ENCODE assay signal across 8 mouse cellular contexts in the genomic region with DNA sequence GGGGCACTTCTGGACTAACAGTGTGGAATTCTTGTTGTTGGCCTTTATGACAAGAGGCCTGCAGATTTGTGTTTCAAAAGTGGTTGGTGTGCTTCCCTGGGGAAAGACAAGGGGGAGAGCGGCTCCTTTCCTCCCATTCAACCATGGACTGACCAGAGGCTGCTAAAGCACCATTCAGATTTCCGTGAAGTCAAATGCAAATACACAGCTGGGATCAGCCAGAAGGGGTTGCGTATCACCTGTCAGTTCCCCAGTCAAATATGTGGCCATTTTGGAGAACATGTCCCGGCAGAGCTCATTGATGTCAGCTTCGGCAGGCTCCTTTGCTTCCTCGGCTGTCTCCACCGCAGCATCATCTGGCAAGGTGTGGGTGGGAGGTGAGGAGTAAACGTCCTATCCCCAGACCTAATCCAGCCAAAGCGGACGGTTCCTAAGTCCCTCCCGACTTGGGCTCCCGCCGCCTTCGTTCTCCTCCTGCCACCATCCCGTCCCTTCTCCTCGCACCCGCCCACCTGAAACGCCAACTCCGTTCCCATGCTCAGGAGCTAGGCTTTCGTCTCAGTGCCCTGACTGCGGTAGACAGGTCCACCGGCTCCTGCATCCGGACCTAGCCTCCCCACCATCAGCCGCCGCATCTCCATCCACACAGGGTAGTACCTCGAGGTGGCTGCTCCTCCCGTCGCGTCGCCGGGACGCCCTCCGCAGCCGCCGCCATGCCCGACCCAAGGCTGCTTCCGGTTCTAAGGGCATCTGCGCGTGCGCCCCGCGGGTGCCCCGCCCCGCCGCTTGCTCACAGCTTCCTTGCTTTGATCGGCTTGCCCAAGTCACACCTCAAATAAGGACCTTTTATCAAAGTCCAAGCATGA. TPM values are rescaled to one million over a fixed set of nuclear protein-coding genes. Genes with fewer than 3 reads are reported as not detected.
DNase-seq lines count a peak whose midpoint lies in the region; ATAC-seq and TF ChIP-seq lines count a peak whose summit lies in the region.

A gene (minus strand): TSS at position 745 of the 866 bp plus-strand sequence.

- WGBS in forebrain, embryonic 10.5 days, result 4% methylated on average over 46 of the region's 46 CpGs
- 3% methylated on average over 46 of the region's 46 CpGs for WGBS in heart, embryonic 15.5 days
- WGBS in liver, embryonic 14.5 days (ENCODE audit: insufficient replicate concordance), result 5% methylated on average over 46 of the region's 46 CpGs
- 4% methylated on average over 46 of the region's 46 CpGs for WGBS in neural tube, embryonic 11.5 days
- WGBS in stomach, postnatal 0 days, result 3% methylated on average over 46 of the region's 46 CpGs

- peak within 1 kb of the TSS; percentile 70 for H3K9ac ChIP-seq in heart, embryonic 15.5 days
- peak within 1 kb of the TSS; percentile 79 for H3K9ac ChIP-seq in liver, embryonic 14.5 days (replicated peaks)
- H3K9ac ChIP-seq in neural tube, embryonic 11.5 days (ENCODE audit: low read length), result peak within 1 kb of the TSS; percentile 76
- peak within 1 kb of the TSS; percentile 74 for H3K9ac ChIP-seq in stomach, postnatal 0 days (ENCODE audit: low read length)

- peak; percentile 71 for DNase-seq in c-Kit-negative CD71-positive TER-119-positive erythroid progenitor cells, embryonic 14.5 days (ENCODE audit: low read depth, low spot score)
- DNase-seq in forebrain, embryonic 10.5 days (ENCODE audit: extremely low spot score, low spot score), result peak; percentile 82
- DNase-seq in kidney, postnatal 25 days, result peak; percentile 92 to 94
- peak; percentile 64 to 71 (median 66) for DNase-seq in liver, embryonic 14.5 days (ENCODE audit: low read depth in 3 of 3, low spot score in 3 of 3)
- DNase-seq in neural tube, embryonic 11.5 days (ENCODE audit: low spot score), result peak; percentile 89
- DNase-seq in stomach, postnatal 0 days (ENCODE audit: low spot score), result peak; percentile 93

- H3K27me3 ChIP-seq in forebrain, embryonic 10.5 days (ENCODE audit: poor library complexity, severe bottlenecking), result peaks cover 8% of the 10 kb centered on the region
- peaks cover 13% of the 10 kb centered on the region for H3K27me3 ChIP-seq in heart, embryonic 15.5 days
- no peaks in the 10 kb centered on the region for H3K27me3 ChIP-seq in liver, embryonic 14.5 days (ENCODE audit: control insufficient read depth, insufficient read depth, low read length)
- no peaks in the 10 kb centered on the region for H3K27me3 ChIP-seq in neural tube, embryonic 11.5 days (ENCODE audit: control insufficient read depth, insufficient read depth, low read length)
- no peaks in the 10 kb centered on the region for H3K27me3 ChIP-seq in stomach, postnatal 0 days (ENCODE audit: control insufficient read depth, insufficient read depth, low read length)

- no peak for TF ChIP-seq CTCF in liver, embryonic 14.5 days (IDR thresholded peaks at IDR 0.05; ENCODE audit: low read depth)
- no peak for TF ChIP-seq CTCF in stomach, postnatal 0 days (IDR thresholded peaks at IDR 0.05; ENCODE audit: low read depth)

- ATAC-seq in CD4-positive, CD25-positive, alpha-beta regulatory T cell, adult 4 months, result peak; percentile 93
- ATAC-seq in heart, embryonic 15.5 days (replicated peaks; ENCODE audit: insufficient number of reproducible peaks, insufficient read depth, low FRiP score, low read depth), result peak; percentile 81
- ATAC-seq in liver, embryonic 14.5 days (ENCODE audit: insufficient read depth), result peak; percentile 90
- peak; percentile 60; the same call in 1 of the 2 replicates for ATAC-seq in neural tube, embryonic 11.5 days (ENCODE audit: insufficient read depth, low FRiP score, low TSS enrichment)
- peak; percentile 92 for ATAC-seq in stomach, postnatal 0 days (ENCODE audit: low FRiP score, low TSS enrichment)

- H3K36me3 ChIP-seq in forebrain, embryonic 10.5 days (replicated peaks), result peaks cover 39% of the 10 kb centered on the region
- H3K36me3 ChIP-seq in heart, embryonic 15.5 days, result peaks cover 20% of the 10 kb centered on the region
- H3K36me3 ChIP-seq in liver, embryonic 14.5 days (replicated peaks; ENCODE audit: control insufficient read depth, insufficient read depth, low read depth), result peaks cover 12% of the 10 kb centered on the region
- peaks cover 2% of the 10 kb centered on the region; the same call in 1 of the 2 replicates for H3K36me3 ChIP-seq in neural tube, embryonic 11.5 days (ENCODE audit: control insufficient read depth, insufficient read depth, low read length)
- H3K36me3 ChIP-seq in stomach, postnatal 0 days (ENCODE audit: control insufficient read depth, insufficient read depth, low read length), result peaks cover 7% of the 10 kb centered on the region; the same call in 1 of the 2 replicates

- peak within 1 kb of the TSS; percentile 89 for H3K27ac ChIP-seq in forebrain, embryonic 10.5 days
- H3K27ac ChIP-seq in heart, embryonic 15.5 days, result 0 out of 2 replicates have a peak within 1 kb of the TSS, but pooled peaks have one; percentile 31
- H3K27ac ChIP-seq in liver, embryonic 14.5 days, result no peak within 1 kb of the TSS
- H3K27ac ChIP-seq in neural tube, embryonic 11.5 days (ENCODE audit: low read depth, low read length), result no peak within 1 kb of the TSS
- 0 out of 2 replicates have a peak within 1 kb of the TSS, but pooled peaks have one; percentile 35 for H3K27ac ChIP-seq in stomach, postnatal 0 days (replicated peaks)

- TF ChIP-seq EP300 in liver, embryonic 14.5 days (IDR thresholded peaks at IDR 0.05; ENCODE audit: low read depth), result no peak
- TF ChIP-seq EP300 in stomach, postnatal 0 days (optimal IDR thresholded peaks at IDR 0.05), result no peak

- H3K4me1 ChIP-seq in forebrain, embryonic 10.5 days, result peaks cover 19% of the 10 kb centered on the region
- peaks cover 6% of the 10 kb centered on the region for H3K4me1 ChIP-seq in heart, embryonic 15.5 days (replicated peaks)
- peaks cover 8 to 11% of the 10 kb centered on the region in 2 experiments; a peak in 3 of 4 replicates for H3K4me1 ChIP-seq in liver, embryonic 14.5 days (replicated peaks; ENCODE audit: control insufficient read depth in 2 of 2, insufficient read depth in 2 of 2, low read length in 1 of 2)
- H3K4me1 ChIP-seq in neural tube, embryonic 11.5 days (ENCODE audit: control insufficient read depth, insufficient read depth, low read length), result peaks cover 5% of the 10 kb centered on the region; the same call in 1 of the 2 replicates
- peaks cover 4% of the 10 kb centered on the region; the same call in 1 of the 2 replicates for H3K4me1 ChIP-seq in stomach, postnatal 0 days (replicated peaks; ENCODE audit: control insufficient read depth, insufficient read depth)

- H3K4me3 ChIP-seq in forebrain, embryonic 10.5 days, result peak within 1 kb of the TSS; percentile 84
- H3K4me3 ChIP-seq in heart, embryonic 15.5 days, result peak within 1 kb of the TSS; percentile 83
- H3K4me3 ChIP-seq in liver, embryonic 14.5 days (ENCODE audit: insufficient read depth in 1 of 2, low read depth in 2 of 2, low read length in 2 of 2), result peak within 1 kb of the TSS; percentile 64 to 80
- H3K4me3 ChIP-seq in neural tube, embryonic 11.5 days (ENCODE audit: low read depth, low read length), result peak within 1 kb of the TSS; percentile 74
- peak within 1 kb of the TSS; percentile 64 for H3K4me3 ChIP-seq in stomach, postnatal 0 days (ENCODE audit: low read depth, low read length)

- H3K9me3 ChIP-seq in forebrain, embryonic 10.5 days, result no peaks in the 10 kb centered on the region
- H3K9me3 ChIP-seq in heart, embryonic 15.5 days (replicated peaks), result no peaks in the 10 kb centered on the region
- no peaks in the 10 kb centered on the region for H3K9me3 ChIP-seq in liver, embryonic 14.5 days (ENCODE audit: control insufficient read depth, low read length)
- H3K9me3 ChIP-seq in neural tube, embryonic 11.5 days (ENCODE audit: control insufficient read depth, low read length), result no peaks in the 10 kb centered on the region
- H3K9me3 ChIP-seq in stomach, postnatal 0 days (ENCODE audit: control insufficient read depth, low read length), result no peaks in the 10 kb centered on the region

- H3K4me2 ChIP-seq in heart, embryonic 15.5 days, result peak within 1 kb of the TSS; percentile 88
- peak within 1 kb of the TSS; percentile 91 for H3K4me2 ChIP-seq in liver, embryonic 14.5 days (ENCODE audit: low read depth)
- H3K4me2 ChIP-seq in neural tube, embryonic 11.5 days (ENCODE audit: low read depth), result peak within 1 kb of the TSS; percentile 72
- peak within 1 kb of the TSS; percentile 85 for H3K4me2 ChIP-seq in stomach, postnatal 0 days (replicated peaks; ENCODE audit: low read depth)

RNA-seq across cellular contexts. Expression of the gene that starts here (rescaled TPM):
- polyA plus RNA-seq in CD4-positive, CD25-positive, alpha-beta regulatory T cell, adult 4 months (2017; shearing (Covaris generic)), result 100 to 1,000 TPM; 117 to 129 TPM
- polyA plus RNA-seq in forebrain, embryonic 10.5 days (2016; fragmentation: Nextera tagmentation; extraction: Ambion mirVana), result 101 and 102 TPM in 2 replicates
- polyA plus RNA-seq in heart, embryonic 15.5 days (2015; fragmentation: Nextera tagmentation; extraction: Ambion mirVana), result 53.0 and 53.5 TPM in 2 replicates
- 18.4 and 28.1 TPM in 2 replicates for polyA plus RNA-seq in liver, embryonic 14.5 days (2012; rRNA removed)
- 44.5 and 45.0 TPM in 2 replicates for polyA plus RNA-seq in liver, embryonic 14.5 days (2014; fragmentation: Nextera tagmentation; extraction: Ambion mirVana)
- 115 and 118 TPM in 2 replicates for polyA plus RNA-seq in neural tube, embryonic 11.5 days (2014; fragmentation: Nextera tagmentation; extraction: Ambion mirVana)
- 54.3 and 60.3 TPM in 2 replicates for polyA plus RNA-seq in stomach, postnatal 0 days (2015; fragmentation: Nextera tagmentation; extraction: Ambion mirVana)

Comparison
In these comparisons a context has a peak if more than half of its experiments do, and no peak if none do; other contexts are left out.
1. H3K27ac ChIP-seq: peak in forebrain, embryonic 10.5 days (single experiment), heart, embryonic 15.5 days (single experiment) and stomach, postnatal 0 days (single experiment); none in liver, embryonic 14.5 days (single experiment) and neural tube, embryonic 11.5 days (single experiment).
2. Peak in every context shown above with its lines, with median percentiles within 50 percentile points of each other: ATAC-seq, DNase-seq, H3K4me3 ChIP-seq, H3K4me2 ChIP-seq and H3K9ac ChIP-seq.